Mouse (Mus musculus): ENCODE measurements around the gene Olfr1371. TPM values are rescaled to one million over a fixed set of nuclear protein-coding genes. Genes with fewer than 3 reads are reported as not detected.
"Not testable (repeated sequence)": the region's sequence is repeated elsewhere in the genome, so short reads cannot be mapped to it uniquely, and the experiment has no call there.

Gene Olfr1371
- total and polyA plus RNA-seq, 3 experiments = not detected

- H3K27me3 ChIP-seq (replicated peaks); in situ Hi-C loops (cut with MboI; ENCODE audit: low pct_ligation_motif_present, low pct_unique_long_range_greater_than_20kb, low sequenced_read_pairs); H3K9me3 ChIP-seq (replicated peaks; ENCODE audit: low read length); H3K79me2 ChIP-seq (replicated peaks; ENCODE audit: control insufficient read depth, extremely low read depth, insufficient read depth, poor library complexity, severe bottlenecking); H3K4me2 ChIP-seq (ENCODE audit: insufficient read depth, low read depth, poor library complexity, severe bottlenecking); H3K4me3 ChIP-seq (replicated peaks in 1 of 3; ENCODE audit: low read depth in 2 of 3, low read length in 2 of 3, poor library complexity in 1 of 3); dilution Hi-C loops (cut with MboI; ENCODE audit: extremely low pct_ligation_motif_present, extremely low pct_unique_long_range_greater_than_20kb, low sequenced_read_pairs); H3K9ac ChIP-seq (ENCODE audit: insufficient read depth, low read depth); DNase-seq (ENCODE audit: extremely low read depth); H3K27ac ChIP-seq (ENCODE audit: insufficient read depth, low read depth); H3K4me1 ChIP-seq (ENCODE audit: control insufficient read depth in 1 of 2, insufficient read depth in 2 of 2); H3K36me3 ChIP-seq (replicated peaks in 1 of 2; ENCODE audit: control insufficient read depth in 1 of 2, insufficient read depth in 1 of 2, low read length in 1 of 2): not testable (repeated sequence)
These were observed 17.2 kb downstream of the Olfr1371 start for GRCm38 (mm10) chr11:52196496-52197023.

GRCm38 (mm10) chr11:52180651-52181050, 33.1 kb downstream of the Olfr1371 start:
- H3K9ac ChIP-seq (ENCODE audit: insufficient read depth, low read depth); DNase-seq (ENCODE audit: extremely low read depth); H3K79me2 ChIP-seq (replicated peaks; ENCODE audit: control insufficient read depth, extremely low read depth, insufficient read depth, poor library complexity, severe bottlenecking); H3K4me1 ChIP-seq (ENCODE audit: control insufficient read depth in 1 of 2, insufficient read depth in 2 of 2); dilution Hi-C loops (cut with MboI; ENCODE audit: extremely low pct_ligation_motif_present, extremely low pct_unique_long_range_greater_than_20kb, low sequenced_read_pairs); H3K4me3 ChIP-seq (replicated peaks in 1 of 3; ENCODE audit: low read depth in 2 of 3, low read length in 2 of 3, poor library complexity in 1 of 3); H3K36me3 ChIP-seq (replicated peaks in 1 of 2; ENCODE audit: control insufficient read depth in 1 of 2, insufficient read depth in 1 of 2, low read length in 1 of 2); in situ Hi-C loops (cut with MboI; ENCODE audit: low pct_ligation_motif_present, low pct_unique_long_range_greater_than_20kb, low sequenced_read_pairs); H3K4me2 ChIP-seq (ENCODE audit: insufficient read depth, low read depth, poor library complexity, severe bottlenecking); H3K27me3 ChIP-seq (replicated peaks); H3K27ac ChIP-seq (ENCODE audit: insufficient read depth, low read depth); H3K9me3 ChIP-seq (replicated peaks; ENCODE audit: low read length): not testable (repeated sequence)

- H3K4me1 ChIP-seq (ENCODE audit: control insufficient read depth in 1 of 2, insufficient read depth in 2 of 2); H3K36me3 ChIP-seq (replicated peaks in 1 of 2; ENCODE audit: control insufficient read depth in 1 of 2, insufficient read depth in 1 of 2, low read length in 1 of 2); H3K4me2 ChIP-seq (ENCODE audit: insufficient read depth, low read depth, poor library complexity, severe bottlenecking); H3K9me3 ChIP-seq (replicated peaks; ENCODE audit: low read length); H3K27me3 ChIP-seq (replicated peaks); H3K9ac ChIP-seq (ENCODE audit: insufficient read depth, low read depth); H3K79me2 ChIP-seq (replicated peaks; ENCODE audit: control insufficient read depth, extremely low read depth, insufficient read depth, poor library complexity, severe bottlenecking); in situ Hi-C loops (cut with MboI; ENCODE audit: low pct_ligation_motif_present, low pct_unique_long_range_greater_than_20kb, low sequenced_read_pairs); H3K4me3 ChIP-seq (replicated peaks in 1 of 3; ENCODE audit: low read depth in 2 of 3, low read length in 2 of 3, poor library complexity in 1 of 3); dilution Hi-C loops (cut with MboI; ENCODE audit: extremely low pct_ligation_motif_present, extremely low pct_unique_long_range_greater_than_20kb, low sequenced_read_pairs); H3K27ac ChIP-seq (ENCODE audit: insufficient read depth, low read depth); DNase-seq (ENCODE audit: extremely low read depth): not testable (repeated sequence)
- peak; percentile 14 for TF ChIP-seq RAD21 (IDR thresholded peaks at IDR 0.05; ENCODE audit: low read depth, low read length)
- peak in 1 of 2 experiments; percentile 42; a peak in 2 of 4 replicates for TF ChIP-seq CTCF (conservative IDR thresholded peaks at IDR 0.05 in 1 of 2, IDR thresholded peaks at IDR 0.05 in 1 of 2; ENCODE audit: low read depth in 2 of 2, low read length in 2 of 2)
- TF ChIP-seq SMC3 (IDR thresholded peaks at IDR 0.05; ENCODE audit: low read depth, low read length) = peak; percentile 32
These were observed 33.9 kb downstream of the Olfr1371 start for GRCm38 (mm10) chr11:52179897-52180296.

- in situ Hi-C loops (cut with MboI; ENCODE audit: low pct_ligation_motif_present, low pct_unique_long_range_greater_than_20kb, low sequenced_read_pairs) (no loop called here), dilution Hi-C loops (cut with MboI; ENCODE audit: extremely low pct_ligation_motif_present, extremely low pct_unique_long_range_greater_than_20kb, low sequenced_read_pairs) (no loop called here)
- Histone ChIP-seq H3K4me3 (replicated peaks in 1 of 3; ENCODE audit: low read depth in 2 of 3, low read length in 2 of 3, poor library complexity in 1 of 3) (peak overlapping the region in 2 of 3 experiments; percentile 29 to 56), H3K4me2 (ENCODE audit: insufficient read depth, low read depth, poor library complexity, severe bottlenecking) (peak overlapping the region; percentile 92), H3K9ac (ENCODE audit: insufficient read depth, low read depth) (no peak overlapping the region), H3K9me3 (replicated peaks; ENCODE audit: low read length) (no peaks in the 10 kb centered on the region), H3K79me2 (replicated peaks; ENCODE audit: control insufficient read depth, extremely low read depth, insufficient read depth, poor library complexity, severe bottlenecking) (no peaks in the 10 kb centered on the region), H3K4me1 (ENCODE audit: control insufficient read depth in 1 of 2, insufficient read depth in 2 of 2) (peaks cover 0 to 4% of the 10 kb centered on the region in 2 experiments; a peak in 1 of 4 replicates), H3K36me3 (replicated peaks in 1 of 2; ENCODE audit: control insufficient read depth in 1 of 2, insufficient read depth in 1 of 2, low read length in 1 of 2) (no peaks in the 10 kb centered on the region), H3K27me3 (replicated peaks) (peaks cover 17% of the 10 kb centered on the region), H3K27ac (ENCODE audit: insufficient read depth, low read depth) (no peak overlapping the region)
- peak; percentile 5 for DNase-seq (ENCODE audit: extremely low read depth)
- TF ChIP-seq HCFC1 (IDR thresholded peaks at IDR 0.05; ENCODE audit: low read depth, low read length) (no peak), ZNF384 (IDR thresholded peaks at IDR 0.05; ENCODE audit: low read depth, low read length) (no peak), CHD1 (IDR thresholded peaks at IDR 0.05; ENCODE audit: low read depth, low read length) (no peak), JUN (IDR thresholded peaks at IDR 0.05; ENCODE audit: insufficient read depth, low read depth, low read length) (no peak), NELFE (IDR thresholded peaks at IDR 0.05; ENCODE audit: low read depth, low read length) (no peak), GABPA (IDR thresholded peaks at IDR 0.05; ENCODE audit: insufficient replicate concordance, low read depth, low read length) (no peak), PAX5 (IDR thresholded peaks at IDR 0.05; ENCODE audit: low read length) (no peak), ETS1 (conservative IDR thresholded peaks at IDR 0.05; ENCODE audit: low read depth, low read length) (no peak), MAFK (IDR thresholded peaks at IDR 0.05; ENCODE audit: insufficient replicate concordance, low read length) (no peak), TBP (conservative IDR thresholded peaks at IDR 0.05; ENCODE audit: low read depth, low read length) (no peak), MXI1 (IDR thresholded peaks at IDR 0.05; ENCODE audit: low read depth, low read length) (no peak), USF1 (IDR thresholded peaks at IDR 0.05; ENCODE audit: low read depth, low read length) (no peak), POLR2AphosphoS2 (IDR thresholded peaks at IDR 0.05; ENCODE audit: low read depth, low read length) (no peak), ZMIZ1 (IDR thresholded peaks at IDR 0.05; ENCODE audit: low read depth, low read length) (no peak), TCF12 (IDR thresholded peaks at IDR 0.05; ENCODE audit: low read depth, low read length) (no peak), MAZ (IDR thresholded peaks at IDR 0.05; ENCODE audit: low read depth, low read length) (no peak), SIN3A (IDR thresholded peaks at IDR 0.05; ENCODE audit: low read length) (no peak)
These were observed 45.3 kb downstream of the Olfr1371 start for GRCm38 (mm10) chr11:52168461-52168860.
